Mouse (Mus musculus) 3T3-L1 (cell line): ENCODE data around the gene Nudt4.

Source experiments
- DNase-seq: peaks from one replicate; pipeline ENCODE4 v3.0.0-alpha.2; 2015; ENCODE audit warnings: low read depth, low spot score

The Nudt4 gene

GRCm38 (mm10) chr10:95539260-95539659, 24.7 kb downstream of the Nudt4 start:
- no peak for DNase-seq

GRCm38 (mm10) chr10:95536222-95536541, 27.8 kb downstream of the Nudt4 start:
- no peak for DNase-seq

- DNase-seq = no peak
These were observed 28.3 kb downstream of the Nudt4 start for GRCm38 (mm10) chr10:95535399-95536221.

GRCm38 (mm10) chr10:95533382-95533781, 30.6 kb downstream of the Nudt4 start:
- DNase-seq = no peak

- DNase-seq = no peak
These were observed 31.0 kb downstream of the Nudt4 start for GRCm38 (mm10) chr10:95532916-95533315.

GRCm38 (mm10) chr10:95530551-95531121, 33.3 kb downstream of the Nudt4 start:
- DNase-seq = no peak

- DNase-seq = peak; percentile 34
These were observed 37.3 kb downstream of the Nudt4 start for GRCm38 (mm10) chr10:95526495-95527122.

GRCm38 (mm10) chr10:95525871-95526270, 38.1 kb downstream of the Nudt4 start:
- DNase-seq = no peak

- DNase-seq = peak; percentile 55
These were observed 38.8 kb downstream of the Nudt4 start for GRCm38 (mm10) chr10:95525037-95525675.

GRCm38 (mm10) chr10:95517656-95518055, 46.3 kb downstream of the Nudt4 start:
- DNase-seq = no peak

GRCm38 (mm10) chr10:95515293-95515931, 48.5 kb downstream of the Nudt4 start:
- DNase-seq = peak; percentile 45

GRCm38 (mm10) chr10:95514656-95515292, 49.2 kb downstream of the Nudt4 start, which contains the start of gene Ube2n:
Gene Ube2n, plus strand, starts transcription at chr10:95515145.
- peak; percentile 94 for DNase-seq

GRCm38 (mm10) chr10:95513768-95514556, 50.0 kb downstream of the Nudt4 start:
- DNase-seq = peak; percentile 21

GRCm38 (mm10) chr10:95512635-95513034, 51.3 kb downstream of the Nudt4 start:
- DNase-seq = no peak

GRCm38 (mm10) chr10:95509263-95509662, 54.7 kb downstream of the Nudt4 start:
- no peak for DNase-seq

GRCm38 (mm10) chr10:95508793-95509192, 55.2 kb downstream of the Nudt4 start:
- DNase-seq = peak; percentile 56

- DNase-seq = peak; percentile 61
These were observed 55.8 kb downstream of the Nudt4 start for GRCm38 (mm10) chr10:95508126-95508525.

GRCm38 (mm10) chr10:95504341-95504740, 59.6 kb downstream of the Nudt4 start:
- DNase-seq = no peak

- no peak for DNase-seq
These were observed 60.3 kb downstream of the Nudt4 start for GRCm38 (mm10) chr10:95503443-95504235.
